Mouse (Mus musculus) thymus, postnatal 4 days (tissue): ENCODE results near the gene Kcnj9.

Experiments
- DNase-seq: peaks from one replicate; pipeline ENCODE4 v3.0.0; 2021

Kcnj9 gene

DNA sequence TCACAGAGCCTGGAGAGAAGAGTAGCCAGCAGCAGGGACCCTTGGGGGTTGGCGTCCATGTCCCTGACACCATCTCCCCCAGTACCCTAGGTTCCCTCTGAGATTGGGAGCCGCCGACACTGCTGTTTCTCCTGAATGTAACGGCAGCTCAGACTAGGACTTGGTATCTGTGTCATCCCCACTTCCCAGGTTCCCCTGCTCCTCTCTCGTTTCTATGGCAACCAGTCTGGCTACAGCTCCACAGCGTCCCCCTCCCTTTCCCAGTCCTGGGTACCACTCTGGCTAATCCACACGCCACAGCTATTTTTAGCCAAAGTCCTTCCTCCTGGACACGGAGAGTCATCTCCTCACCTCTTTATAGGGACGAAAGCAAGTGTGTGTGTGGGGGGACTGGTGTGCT, at the start of gene Kcnj9:
Kcnj9 (minus strand) TSS at position 188 of the 400 bp plus-strand sequence.
- no peak for DNase-seq

DNA sequence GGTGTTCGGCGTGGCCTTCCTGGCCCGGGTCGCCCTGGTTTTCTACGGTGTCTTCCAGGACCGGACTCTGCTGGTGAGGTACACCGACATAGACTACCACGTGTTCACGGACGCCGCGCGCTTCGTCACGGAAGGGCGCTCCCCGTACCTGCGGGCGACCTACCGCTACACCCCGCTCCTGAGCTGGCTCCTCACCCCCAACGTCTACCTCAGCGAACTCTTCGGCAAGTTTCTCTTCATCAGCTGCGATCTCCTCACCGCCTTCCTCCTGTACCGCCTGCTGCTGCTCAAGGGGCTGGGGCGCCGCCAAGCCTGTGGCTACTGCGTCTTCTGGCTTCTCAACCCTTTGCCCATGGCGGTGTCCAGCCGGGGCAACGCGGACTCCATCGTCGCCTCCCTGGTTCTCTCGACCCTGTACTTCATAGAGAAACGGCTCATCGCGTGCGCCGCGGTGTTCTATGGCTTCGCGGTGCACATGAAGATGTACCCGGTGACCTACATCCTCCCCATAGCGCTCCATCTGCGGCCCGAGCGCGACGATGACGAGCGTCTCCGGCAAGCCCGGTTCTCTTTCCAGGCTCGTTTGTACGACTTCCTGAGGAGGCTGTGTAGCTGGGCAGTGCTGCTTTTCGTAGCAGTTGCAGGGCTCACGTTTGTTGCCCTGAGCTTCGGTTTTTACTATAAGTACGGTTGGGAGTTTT, 47.8 kb upstream of the Kcnj9 start:
- peak; percentile 67 for DNase-seq

DNA sequence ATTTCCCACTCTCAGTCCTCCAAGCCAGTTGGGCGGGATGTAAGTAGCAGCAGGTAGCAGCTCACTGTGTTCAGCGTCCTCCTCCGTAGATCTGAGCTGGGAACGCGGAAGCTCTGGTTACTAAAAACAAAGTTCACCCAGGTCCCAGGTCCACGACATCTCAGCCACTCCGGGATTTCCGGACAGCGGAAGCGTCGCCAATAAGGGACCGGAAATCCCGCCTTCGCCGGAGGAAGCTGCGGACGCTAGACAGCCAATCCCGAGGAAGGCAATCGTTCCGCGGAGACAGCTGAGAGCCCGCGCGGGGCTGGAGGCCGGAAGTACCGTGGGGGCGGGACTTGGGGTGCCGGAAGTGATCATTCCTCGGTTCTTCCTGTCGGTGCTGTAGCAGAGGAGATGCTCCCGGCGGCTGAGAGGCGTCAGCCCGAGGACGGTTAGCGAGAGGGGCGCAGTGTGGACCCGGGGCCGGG, 47.1 kb upstream of the Kcnj9 start, which contains the start of gene Pigm:
Pigm (plus strand) TSS at position 349 of the 470 bp plus-strand sequence.
- peak; percentile 98 for DNase-seq

DNA sequence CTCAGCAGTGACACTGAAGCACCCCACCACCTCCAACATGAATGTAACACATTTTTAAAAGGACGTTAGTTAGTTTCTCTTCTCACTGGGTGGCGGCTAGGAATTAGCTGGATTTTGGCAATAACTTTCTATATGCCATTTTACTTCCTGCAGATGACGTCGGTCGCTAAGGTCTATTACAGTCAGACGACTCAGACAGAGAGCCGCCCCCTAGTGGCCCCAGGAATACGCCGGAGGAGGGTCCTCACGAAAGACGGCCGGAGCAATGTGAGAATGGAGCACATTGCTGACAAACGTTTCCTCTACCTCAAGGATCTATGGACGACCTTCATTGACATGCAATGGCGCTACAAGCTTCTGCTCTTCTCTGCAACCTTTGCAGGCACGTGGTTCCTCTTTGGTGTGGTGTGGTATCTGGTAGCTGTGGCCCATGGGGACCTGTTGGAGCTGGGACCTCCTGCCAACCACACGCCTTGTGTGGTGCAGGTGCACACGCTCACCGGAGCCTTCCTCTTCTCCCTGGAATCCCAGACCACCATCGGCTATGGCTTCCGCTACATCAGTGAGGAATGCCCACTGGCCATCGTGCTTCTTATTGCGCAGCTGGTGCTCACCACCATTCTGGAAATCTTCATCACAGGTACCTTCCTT, 39.8 kb upstream of the Kcnj9 start:
- peak; percentile 94 for DNase-seq

DNA sequence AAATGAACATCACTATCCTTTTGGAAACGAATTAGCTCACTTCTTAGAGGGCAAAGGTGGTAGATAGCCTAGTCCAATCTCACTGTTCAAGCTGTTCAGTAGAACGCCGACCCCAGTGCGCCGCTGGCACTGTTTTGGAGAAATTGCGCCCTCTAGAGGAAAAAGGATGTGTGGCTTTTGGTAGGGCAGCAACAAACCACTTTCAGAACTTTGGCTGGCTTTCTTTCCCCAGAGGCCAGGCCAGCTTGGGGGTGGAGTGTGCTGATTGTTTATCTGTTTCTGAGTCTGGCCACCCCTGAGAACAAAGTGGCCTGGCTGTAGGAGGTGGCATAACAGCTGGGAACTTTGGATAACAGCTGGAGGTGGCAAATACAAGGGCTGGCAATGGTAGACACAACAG, 35.6 kb upstream of the Kcnj9 start:
- DNase-seq, result peak; percentile 68

DNA sequence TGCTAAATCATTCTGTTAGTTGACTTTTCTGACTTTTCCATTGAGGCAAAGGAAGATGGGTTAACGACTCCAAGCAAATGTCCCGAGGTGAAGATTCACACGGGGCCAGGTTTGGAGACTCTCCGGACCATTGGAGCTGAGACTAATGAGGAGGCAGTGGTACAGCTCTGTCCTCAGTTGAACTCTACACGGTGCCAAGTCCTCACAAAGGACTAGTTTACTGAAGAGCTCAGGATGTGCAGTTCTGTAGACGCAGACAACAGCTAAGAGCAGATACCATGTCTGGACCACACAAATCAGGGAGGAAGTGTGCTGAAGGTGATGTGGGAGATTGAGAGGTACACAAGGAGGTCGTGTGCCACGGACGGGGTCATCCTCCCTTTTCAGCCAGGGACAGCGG, 29.2 kb upstream of the Kcnj9 start:
- DNase-seq, result no peak

DNA sequence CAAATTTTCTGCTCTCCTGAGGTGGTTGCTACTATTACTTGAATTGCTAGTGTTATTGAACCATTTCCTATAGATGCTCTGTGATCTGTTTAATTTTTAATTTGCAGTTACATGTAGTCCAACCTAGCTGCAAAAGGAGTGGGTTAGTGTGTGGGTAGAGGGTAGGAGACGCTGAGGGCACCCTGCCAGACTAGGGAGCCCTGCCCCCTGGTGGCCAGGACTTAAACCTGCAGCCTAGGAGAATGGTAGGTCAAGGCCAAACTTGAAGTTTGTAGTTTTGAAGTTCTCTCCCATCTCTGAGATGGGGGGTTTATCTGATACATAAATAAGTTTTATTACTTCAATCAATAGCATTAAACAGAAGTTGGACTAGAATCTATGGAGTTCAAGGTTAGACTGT, 28.4 kb upstream of the Kcnj9 start:
- DNase-seq, result peak; percentile 83

DNA sequence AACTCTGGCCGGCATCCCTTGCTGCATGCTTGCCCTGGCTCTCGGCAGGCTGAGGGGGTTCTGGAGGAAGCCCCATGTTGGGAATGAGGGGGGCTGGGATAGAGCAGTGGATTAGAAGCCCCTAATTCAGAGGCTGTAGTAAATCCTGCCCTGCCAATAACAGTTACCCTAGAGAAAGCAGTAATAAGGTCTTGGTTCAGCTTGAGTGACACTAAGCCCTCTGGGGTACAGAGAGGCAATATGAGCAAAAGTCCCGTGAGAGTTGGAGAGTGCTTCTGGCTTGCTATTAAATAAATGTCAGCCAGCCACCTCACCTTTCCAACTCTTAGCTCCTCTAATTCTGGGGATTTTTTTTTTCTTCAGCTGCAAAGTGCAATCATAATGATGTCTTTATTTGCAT, 26.2 kb upstream of the Kcnj9 start:
- DNase-seq, result no peak

DNA sequence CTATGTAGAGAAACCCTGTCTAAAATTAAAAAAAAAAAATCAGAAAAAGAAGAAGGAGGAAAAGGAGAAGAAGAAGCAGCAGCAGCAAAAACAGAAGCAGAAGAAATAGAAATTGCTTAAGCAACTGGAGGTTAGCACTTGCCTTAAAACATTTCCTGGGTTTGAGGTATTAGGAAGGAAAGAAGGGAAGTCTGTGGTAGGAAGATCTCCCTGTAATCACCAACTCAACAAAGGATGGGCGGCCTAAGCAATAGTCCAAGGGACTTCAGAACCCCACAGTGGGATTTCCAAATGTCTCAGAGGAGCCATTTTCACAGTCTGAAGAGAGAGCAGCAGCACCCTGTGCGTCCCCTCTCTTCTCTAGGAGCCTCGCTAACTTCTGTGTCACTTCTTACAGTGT, 23.3 kb upstream of the Kcnj9 start:
- DNase-seq, result no peak

DNA sequence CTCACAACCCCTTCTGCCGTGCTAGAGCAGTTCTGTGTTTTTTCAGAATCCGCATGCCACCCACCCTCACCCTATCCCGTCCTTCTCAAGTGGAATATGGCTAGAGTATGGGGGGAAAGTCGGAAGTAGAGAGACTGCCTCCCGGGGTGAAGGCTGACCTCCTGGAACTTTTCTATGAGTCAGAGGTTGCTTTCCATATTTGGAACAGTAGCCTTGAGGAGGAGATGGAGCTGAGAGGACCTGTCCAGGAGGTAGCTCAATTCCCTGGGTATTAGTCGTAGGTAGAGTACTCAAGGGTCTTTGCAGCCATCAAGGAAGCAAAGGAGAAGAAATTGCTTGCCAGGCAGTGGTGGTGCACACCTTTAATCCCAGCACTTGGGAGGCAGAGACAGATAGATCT, 22.9 kb upstream of the Kcnj9 start:
- no peak for DNase-seq

DNA sequence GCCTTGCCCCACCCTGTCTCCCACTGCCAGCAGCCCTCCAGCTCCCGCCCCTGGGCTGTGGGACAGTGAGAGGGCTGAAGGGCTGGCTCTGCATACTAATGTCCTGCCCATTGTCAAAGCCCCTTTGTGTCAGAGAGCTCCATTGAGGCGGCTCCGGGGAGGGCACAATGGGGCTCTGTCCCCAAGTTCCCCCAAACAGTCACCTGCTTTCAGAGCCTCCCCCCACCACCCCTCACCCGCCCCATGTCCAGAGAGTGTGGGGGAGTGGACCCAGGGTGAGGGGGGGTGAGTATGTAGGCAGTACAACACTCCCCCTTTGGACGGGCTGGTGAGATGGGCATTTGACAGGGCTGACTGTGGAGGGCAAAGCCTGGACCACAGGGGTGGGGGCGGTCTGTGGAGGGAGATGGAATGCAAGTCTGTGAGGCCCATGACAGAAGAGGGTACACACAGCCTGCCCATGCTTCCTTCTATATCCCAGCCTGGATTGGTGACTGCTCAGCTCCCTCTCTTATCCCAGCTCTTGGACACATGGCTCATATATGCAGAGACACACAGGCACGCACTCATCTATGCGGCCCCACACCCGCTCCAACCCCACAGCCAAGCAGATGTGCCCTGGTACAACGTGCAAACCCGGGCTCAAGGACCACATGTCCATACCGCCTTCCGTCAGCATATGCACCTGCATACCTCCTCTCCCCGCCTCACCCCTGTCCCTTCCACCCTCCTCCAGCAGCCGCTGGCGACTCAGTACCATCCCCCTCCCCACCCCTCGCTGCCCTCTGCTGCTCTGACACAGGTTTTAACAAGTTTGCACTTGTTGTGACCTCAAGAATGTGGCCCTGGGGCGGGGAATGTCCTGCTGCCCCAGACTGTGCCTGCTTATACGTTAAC, 21.0 kb upstream of the Kcnj9 start:
- peak; percentile 52 for DNase-seq

DNA sequence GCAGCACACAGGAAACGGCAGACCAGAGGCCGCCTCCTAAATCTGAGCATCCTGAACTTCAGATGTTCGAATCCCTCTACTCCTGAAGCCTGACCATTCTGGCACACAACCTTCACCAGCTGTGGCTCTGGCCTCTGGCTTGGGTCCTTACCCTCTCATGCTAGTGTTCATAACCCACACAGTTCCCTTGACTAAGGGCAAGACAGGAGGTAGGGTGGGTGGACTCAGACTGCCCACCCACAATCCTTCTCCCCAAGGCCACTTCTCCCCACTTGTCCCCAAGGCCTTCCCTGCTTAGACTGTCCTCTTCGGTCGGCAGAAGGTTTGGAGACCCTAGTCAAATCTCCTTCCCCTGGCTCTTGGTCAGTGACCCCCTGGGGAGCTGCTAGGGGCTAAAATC, 20.4 kb upstream of the Kcnj9 start:
- no peak for DNase-seq

DNA sequence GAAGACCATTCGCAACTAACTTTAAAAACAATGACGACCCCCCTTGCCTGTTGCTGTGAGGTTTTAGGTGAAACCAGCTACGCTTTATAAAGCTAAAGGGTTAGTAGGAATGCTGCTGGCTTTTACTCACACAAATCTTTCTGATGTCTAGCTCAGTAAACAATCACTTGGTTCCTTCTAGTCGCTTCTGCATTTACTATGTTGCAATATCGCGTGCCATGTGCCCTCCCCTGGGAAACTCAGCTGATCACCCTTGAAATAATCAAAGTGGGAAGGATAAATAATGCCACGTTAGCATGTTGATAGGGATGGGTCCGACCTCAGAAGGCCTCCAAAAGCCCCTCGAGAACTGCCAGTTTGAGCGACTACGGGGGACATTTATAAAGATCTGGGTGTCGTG, 18.3 kb upstream of the Kcnj9 start:
- DNase-seq, result no peak

DNA sequence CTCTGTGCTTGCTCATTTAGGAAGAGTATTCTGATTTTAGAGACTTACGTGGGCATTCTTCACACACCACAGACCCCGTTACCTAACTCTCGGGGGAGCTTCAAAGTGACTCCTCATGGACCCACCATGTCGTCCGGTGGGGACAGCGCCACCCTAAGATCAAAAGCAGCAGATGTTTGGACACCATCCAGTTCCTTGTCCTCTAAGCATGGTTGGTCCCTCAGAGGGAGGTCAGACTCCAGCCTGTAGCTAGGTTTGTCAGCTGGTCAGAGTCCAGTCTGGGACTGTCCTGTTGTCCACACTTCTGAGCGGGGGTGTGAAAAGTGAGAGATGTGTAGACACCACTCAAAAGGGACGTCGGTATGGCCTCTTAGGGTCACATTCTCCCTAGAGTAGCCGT, 17.6 kb upstream of the Kcnj9 start:
- no peak for DNase-seq

DNA sequence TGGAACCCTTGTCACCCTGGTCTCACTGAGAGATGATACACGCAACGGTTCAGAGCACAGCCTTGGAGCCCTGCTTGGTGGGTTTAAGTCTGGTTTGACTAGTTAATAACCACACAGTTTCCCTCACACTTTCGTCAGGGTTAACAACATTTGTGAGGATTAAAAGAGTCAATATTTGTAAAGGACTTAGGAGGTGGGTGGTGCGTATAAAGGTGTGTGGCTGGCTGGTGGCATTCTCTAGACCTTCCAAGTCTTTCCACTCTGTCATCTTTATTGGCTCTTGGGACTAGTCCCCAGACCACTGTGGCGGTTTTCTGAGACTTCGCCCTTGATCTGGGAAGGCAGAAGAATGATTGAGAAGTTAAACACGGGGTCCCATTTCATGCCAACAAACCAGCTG, 15.7 kb upstream of the Kcnj9 start:
- no peak for DNase-seq

DNA sequence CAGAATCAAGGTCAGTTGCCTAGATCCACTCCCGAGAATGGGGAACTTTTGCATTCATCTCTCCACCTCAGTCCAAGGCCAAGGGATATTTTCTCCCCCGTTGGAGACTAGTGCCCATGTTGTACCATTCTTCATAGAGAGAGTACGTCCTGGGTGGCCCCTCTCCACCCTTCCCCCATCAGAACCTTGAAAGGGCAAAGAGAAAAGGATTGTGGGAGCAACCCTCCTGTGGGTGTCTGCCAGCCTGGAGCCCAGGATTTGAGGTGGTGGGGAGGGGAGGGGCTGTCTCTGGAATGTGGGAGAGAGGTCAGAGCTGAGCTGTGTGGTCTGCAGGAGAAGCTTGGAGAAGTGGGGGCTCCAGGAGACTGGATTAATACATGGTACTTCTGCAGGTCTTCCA, 14.8 kb upstream of the Kcnj9 start:
- DNase-seq, result no peak

DNA sequence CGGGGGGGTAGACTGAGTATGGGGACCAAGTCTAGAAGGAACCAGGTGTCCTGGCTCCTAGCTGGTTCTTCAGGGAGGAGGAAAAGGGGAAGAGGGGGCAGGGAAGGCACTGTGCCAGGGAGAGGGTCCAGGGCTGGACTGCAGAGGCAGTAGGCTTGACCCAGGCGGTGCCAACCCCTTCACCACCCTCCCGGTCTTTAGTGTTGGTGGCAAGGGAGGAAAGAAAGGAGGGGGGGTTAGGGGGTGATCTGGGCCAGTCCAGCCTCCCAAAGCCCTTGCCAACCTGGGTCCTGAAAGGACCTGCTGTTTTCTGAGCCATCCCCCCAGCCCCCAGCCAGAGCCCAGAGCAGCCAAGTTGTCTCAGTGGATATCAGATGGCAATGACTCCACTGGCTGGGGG, 13.6 kb upstream of the Kcnj9 start:
- no peak for DNase-seq

DNA sequence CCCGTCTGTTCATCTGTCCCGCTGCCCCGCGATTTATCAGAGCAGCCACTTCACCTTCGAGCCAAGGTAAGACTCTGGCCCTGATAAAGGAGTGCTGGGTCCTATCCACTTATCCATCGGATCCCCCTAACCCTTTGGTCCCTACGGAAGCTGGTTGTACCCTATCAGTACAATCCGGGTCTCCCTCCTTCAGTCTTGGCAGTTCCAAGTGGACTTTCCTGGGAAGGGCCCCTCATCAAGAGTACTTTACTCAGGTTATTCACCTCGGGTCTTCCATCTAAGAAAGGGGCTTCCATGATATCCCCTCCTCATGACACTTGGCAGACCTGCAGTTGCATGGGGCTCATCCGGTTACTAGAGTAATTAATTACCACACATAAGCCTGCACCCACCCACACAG, 12.3 kb upstream of the Kcnj9 start:
- no peak for DNase-seq

DNA sequence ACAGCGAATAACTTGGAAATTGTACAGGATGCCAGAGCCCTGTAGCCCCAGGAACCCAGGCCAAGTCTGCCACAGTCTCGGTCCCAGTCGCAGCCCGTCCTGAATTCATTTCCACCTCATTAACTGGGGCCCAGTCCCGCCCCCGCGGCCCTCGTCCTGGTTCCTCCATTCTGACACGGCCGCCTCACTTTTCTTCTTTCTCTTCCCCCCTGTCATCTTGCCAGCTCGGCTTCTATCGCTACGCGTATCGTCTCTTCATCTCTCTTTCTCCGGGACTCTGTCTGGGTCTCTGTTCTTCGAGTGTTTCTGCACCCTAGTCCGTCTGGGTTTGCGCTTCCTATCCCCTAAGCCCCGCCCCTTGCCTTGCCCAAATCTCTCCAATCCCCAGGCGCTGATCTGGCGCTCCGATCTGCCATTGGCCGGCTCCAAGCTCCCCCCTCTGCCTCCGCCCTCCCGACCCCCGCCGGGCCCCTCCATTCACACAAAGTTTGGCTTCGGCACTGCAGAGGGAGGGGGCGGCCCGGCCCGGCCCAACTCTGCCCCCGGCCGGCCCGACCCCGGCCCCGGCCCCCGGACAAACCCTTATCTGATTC, 11.7 kb upstream of the Kcnj9 start, which contains the start of gene Kcnj10:
Kcnj10 (plus strand) TSS at position 482 of the 593 bp plus-strand sequence.
- peak; percentile 88 for DNase-seq

DNA sequence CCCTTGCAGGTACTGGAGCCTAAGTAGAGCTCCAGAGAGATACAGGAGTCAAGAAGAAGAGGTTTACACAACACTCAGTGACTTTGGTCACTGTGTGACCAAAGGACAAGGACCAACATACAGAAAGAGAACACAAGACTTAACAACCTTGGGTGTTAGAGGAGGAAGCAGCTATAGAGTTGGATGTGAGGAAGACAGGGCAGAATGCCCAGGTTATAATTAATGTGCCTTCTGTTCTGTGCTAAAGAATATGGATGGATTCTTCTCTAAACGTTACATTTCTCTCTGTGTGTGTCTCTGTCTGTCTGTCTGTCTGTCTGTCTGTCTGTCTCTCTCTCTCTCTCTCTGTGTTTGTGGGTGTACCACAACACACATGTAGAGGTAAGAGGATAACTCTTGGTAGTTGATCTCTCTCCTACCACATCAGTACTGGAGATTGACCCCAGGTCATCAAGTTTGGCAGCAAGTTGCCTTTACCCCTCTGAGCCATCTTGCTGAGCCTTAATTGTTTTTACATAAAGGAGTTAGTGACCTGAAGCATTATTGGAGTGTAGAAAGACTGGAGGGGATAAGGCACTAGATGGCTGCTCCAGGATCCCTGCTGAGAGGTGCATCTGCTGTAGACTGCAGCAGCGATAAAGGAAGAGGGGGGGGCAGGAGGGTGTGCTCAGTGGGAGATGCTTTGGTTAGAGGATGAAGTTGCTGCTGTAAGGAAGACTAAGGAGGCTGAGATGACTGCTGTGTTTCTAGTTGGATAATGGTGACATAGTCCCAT, 8.5 kb upstream of the Kcnj9 start:
- no peak for DNase-seq

DNA sequence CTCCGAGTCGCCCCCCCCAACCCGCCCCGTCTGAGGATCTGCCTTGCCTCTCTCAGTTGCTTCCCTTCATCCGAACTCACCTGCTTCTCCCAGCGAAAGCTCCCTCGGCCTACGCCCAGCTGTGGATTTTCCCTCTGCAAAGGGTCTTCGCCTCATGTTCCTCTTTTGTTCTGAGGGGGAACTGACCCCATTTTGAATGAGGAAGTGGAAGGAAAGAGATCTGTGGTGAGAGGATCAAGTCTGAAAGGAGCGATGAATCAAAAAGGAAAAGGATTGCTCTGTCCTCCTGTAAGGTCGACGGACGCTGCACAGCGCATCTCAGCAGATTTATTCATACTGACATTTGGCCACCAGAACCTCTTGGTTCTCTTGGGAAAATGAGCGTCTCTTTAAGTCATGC, 6.7 kb upstream of the Kcnj9 start:
- DNase-seq, result no peak

DNA sequence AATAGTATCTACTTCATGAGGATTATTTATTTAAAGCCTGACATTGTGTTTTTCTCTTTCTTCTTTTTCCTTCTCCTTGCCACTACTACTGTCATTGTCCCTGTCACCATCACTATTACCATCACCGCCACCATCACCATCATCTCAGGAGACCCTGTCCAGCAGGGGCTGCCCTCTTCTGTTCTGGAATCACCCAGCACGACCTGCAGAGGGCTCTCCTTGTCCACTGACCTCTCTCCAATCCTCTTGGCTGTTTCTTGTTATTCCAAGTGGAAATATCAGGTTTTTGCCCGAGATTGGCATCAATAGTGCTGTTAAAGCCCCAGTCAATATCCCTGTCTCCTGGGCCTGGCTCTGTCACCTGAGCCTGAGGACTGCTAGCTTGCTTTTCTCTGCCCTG, 4.4 kb upstream of the Kcnj9 start:
- no peak for DNase-seq
